Mouse (Mus musculus): ENCODE data around the gene Prss29.

Gene Prss29

DNA sequence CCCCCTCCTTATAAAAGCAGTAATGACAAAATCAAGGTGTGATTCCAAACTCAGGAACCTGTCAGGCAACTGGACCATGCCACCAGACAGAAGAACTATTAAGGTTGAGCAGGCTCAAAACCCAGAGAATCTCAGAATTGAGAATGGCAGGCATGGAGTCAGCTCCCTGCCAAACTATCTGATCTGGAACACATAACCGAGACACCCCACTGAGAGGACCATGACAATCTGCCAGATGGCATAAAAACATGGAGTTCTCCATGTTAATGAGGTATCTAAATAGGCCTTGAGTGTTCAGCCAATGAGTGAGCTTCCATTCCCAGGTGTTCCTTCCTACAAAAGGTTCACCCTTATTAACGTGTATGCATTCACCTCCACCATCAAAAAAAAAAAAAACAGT lies 42.8 kb downstream of the Prss29 start:
- no peak for DNase-seq

DNA sequence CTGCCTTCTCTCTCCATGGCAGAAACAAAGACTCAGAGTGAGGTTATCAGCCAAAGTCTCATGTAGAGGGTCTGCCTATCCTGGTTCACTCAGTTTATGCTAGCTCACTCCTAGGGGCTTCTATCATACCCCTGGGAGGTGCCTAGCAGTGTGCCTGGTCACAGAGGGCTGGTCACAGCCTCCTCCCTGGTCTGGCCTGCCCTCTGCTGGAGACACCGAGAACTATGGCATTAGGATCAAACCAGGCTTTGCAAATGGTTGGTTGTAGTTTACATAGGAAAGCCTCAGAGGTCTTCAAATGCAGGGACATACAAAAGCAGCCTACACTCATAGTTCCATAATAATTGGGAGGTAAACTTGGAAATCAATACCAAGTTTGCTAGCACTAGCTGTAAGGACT lies 45.3 kb downstream of the Prss29 start:
- peak; percentile 54 for DNase-seq

DNA sequence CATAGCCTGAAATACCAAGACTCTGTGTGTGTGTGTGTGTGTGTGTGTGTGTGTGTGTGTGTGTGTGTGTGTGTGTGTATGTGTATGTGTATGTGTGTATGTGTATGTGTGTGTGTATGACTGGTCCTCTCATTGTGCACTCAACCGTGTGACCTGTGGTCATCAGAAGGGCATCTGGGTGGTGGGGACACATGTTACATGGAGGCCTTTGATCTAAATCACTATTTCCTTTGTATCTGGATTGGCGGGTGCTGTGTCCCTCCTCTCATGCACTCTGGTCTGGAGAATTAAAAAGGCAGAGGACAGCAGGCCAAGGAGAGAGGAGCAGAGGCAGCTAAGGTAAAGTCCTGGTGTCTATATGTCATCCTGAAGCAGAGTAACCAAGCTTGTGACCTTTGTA lies 47.6 kb downstream of the Prss29 start, which contains the start of gene Tpsb2:
TSS of gene Tpsb2 (plus strand) at position 301 of the 400 bp plus-strand sequence.
- DNase-seq, result no peak

DNA sequence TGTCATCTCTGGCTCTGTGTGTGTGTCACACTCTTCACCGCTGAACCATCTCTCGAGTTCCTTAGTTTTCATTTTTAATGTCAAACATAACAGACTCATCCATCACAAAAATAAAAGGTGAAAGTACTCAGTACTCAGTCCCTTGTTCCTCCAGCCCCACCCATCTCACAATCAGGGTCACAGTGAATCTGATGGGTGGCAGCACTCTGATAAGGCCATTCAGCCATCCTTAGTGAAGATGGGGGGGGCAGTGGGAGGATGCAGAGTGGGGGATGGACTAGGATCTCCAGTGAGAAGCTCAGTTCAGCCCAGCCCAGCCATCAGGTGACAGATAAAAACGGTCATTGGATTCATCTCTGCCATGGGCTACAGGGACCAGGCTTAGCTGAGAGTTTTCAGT lies 50.5 kb downstream of the Prss29 start, which contains the start of gene Tpsg1:
TSS of gene Tpsg1 (plus strand) at position 301 of the 400 bp plus-strand sequence.
- no peak for DNase-seq

Data from right cerebral cortex, postnatal 4 days (tissue).